Mouse (Mus musculus): ENCODE measurements around the gene Acta1.
A peak's percentile ranks its signal among the peaks of the same experiment; 100 is the strongest.

The Acta1 gene

GRCm38 (mm10) chr8:123894502-123895097, at the start of gene Acta1:
Gene Acta1, minus strand, starts transcription at chr8:123894751.
- DNase-seq (ENCODE audit: low read depth, low spot score) = no peak

GRCm38 (mm10) chr8:123929026-123929425, 34.5 kb upstream of the Acta1 start:
- no peak for DNase-seq (ENCODE audit: low read depth, low spot score)

GRCm38 (mm10) chr8:123925671-123926070, 31.1 kb upstream of the Acta1 start:
- DNase-seq (ENCODE audit: low read depth, low spot score) = no peak

- peak; percentile 80 for DNase-seq (ENCODE audit: low read depth, low spot score)
Observed at GRCm38 (mm10) chr8:123924719-123925118, 30.2 kb upstream of the Acta1 start.

GRCm38 (mm10) chr8:123914635-123915034, 20.1 kb upstream of the Acta1 start:
- no peak for DNase-seq (ENCODE audit: low read depth, low spot score)

- DNase-seq (ENCODE audit: low read depth, low spot score) = no peak
Observed at GRCm38 (mm10) chr8:123912265-123912664, 17.7 kb upstream of the Acta1 start.

- no peak for DNase-seq (ENCODE audit: low read depth, low spot score)
Observed at GRCm38 (mm10) chr8:123907604-123908003, 13.1 kb upstream of the Acta1 start.

GRCm38 (mm10) chr8:123902653-123903052, 8.1 kb upstream of the Acta1 start:
- no peak for DNase-seq (ENCODE audit: low read depth, low spot score)

- DNase-seq (ENCODE audit: low read depth, low spot score) = no peak
Observed at GRCm38 (mm10) chr8:123899366-123899765, 4.8 kb upstream of the Acta1 start.

- DNase-seq (ENCODE audit: low read depth, low spot score) = no peak
Observed at GRCm38 (mm10) chr8:123898576-123898975, 4.0 kb upstream of the Acta1 start.

GRCm38 (mm10) chr8:123896774-123897173, 2.2 kb upstream of the Acta1 start:
- DNase-seq (ENCODE audit: low read depth, low spot score) = no peak

GRCm38 (mm10) chr8:123896366-123896761, 1.8 kb upstream of the Acta1 start:
- no peak for DNase-seq (ENCODE audit: low read depth, low spot score)

GRCm38 (mm10) chr8:123895680-123896365, 1.3 kb upstream of the Acta1 start:
- DNase-seq (ENCODE audit: low read depth, low spot score) = no peak

GRCm38 (mm10) chr8:123895230-123895629, 679 bp upstream of the Acta1 start:
- DNase-seq (ENCODE audit: low read depth, low spot score) = no peak

GRCm38 (mm10) chr8:123893413-123893812, 1.1 kb downstream of the Acta1 start:
- no peak for DNase-seq (ENCODE audit: low read depth, low spot score)

GRCm38 (mm10) chr8:123892586-123893155, 1.9 kb downstream of the Acta1 start:
- no peak for DNase-seq (ENCODE audit: low read depth, low spot score)

- no peak for DNase-seq (ENCODE audit: low read depth, low spot score)
Observed at GRCm38 (mm10) chr8:123891883-123892585, 2.5 kb downstream of the Acta1 start.

GRCm38 (mm10) chr8:123891271-123891670, 3.3 kb downstream of the Acta1 start:
- peak; percentile 51 for DNase-seq (ENCODE audit: low read depth, low spot score)

- no peak for DNase-seq (ENCODE audit: low read depth, low spot score)
Observed at GRCm38 (mm10) chr8:123889797-123890196, 4.8 kb downstream of the Acta1 start.

GRCm38 (mm10) chr8:123887956-123888355, 6.6 kb downstream of the Acta1 start:
- no peak for DNase-seq (ENCODE audit: low read depth, low spot score)

GRCm38 (mm10) chr8:123887163-123887562, 7.4 kb downstream of the Acta1 start:
- DNase-seq (ENCODE audit: low read depth, low spot score) = no peak

Measured in embryo, embryonic 11.5 days (tissue).